Mouse (Mus musculus) hindbrain, embryonic 15.5 days (tissue): ENCODE results near the gene Tnfrsf1b. TPM values are rescaled to one million over a fixed set of nuclear protein-coding genes. Genes with fewer than 3 reads are reported as not detected.

Experiments
- ATAC-seq: fragments of 200-750 bp; cut with Nextera tagmentation; 2 replicates; pipeline ENCODE4 v1.8.0; 2017; ENCODE audit warnings: low read depth, moderate number of reproducible peaks, moderate TSS enrichment; ENCODE audit not compliant: low FRiP score
- H3K27ac ChIP-seq: fragments of 300-500 bp; sonication (generic); replicated peaks from 2 replicates; pipeline ENCODE4 v1.5.1; 2015; ENCODE audit warnings: mild to moderate bottlenecking, inconsistent platforms
- H3K27me3 ChIP-seq: fragments of 300-500 bp; sonication (generic); 2 replicates; pipeline ENCODE4 v1.6.1; 2015; ENCODE audit warnings: control low read depth, inconsistent platforms
- H3K36me3 ChIP-seq: fragments of 300-500 bp; sonication (generic); 2 replicates; pipeline ENCODE4 v1.6.1; 2015; ENCODE audit warnings: control low read depth, inconsistent platforms
- H3K4me1 ChIP-seq: fragments of 300-500 bp; sonication (generic); replicated peaks from 2 replicates; pipeline ENCODE4 v1.6.1; 2015; ENCODE audit warnings: control low read depth, inconsistent platforms
- H3K4me2 ChIP-seq: fragments of 300-500 bp; sonication (generic); 2 replicates; pipeline ENCODE4 v1.6.1; 2015; ENCODE audit warnings: moderate library complexity, mild to moderate bottlenecking, inconsistent platforms
- H3K4me3 ChIP-seq: fragments of 300-500 bp; sonication (generic); 2 replicates; pipeline ENCODE4 v1.5.1; 2015; ENCODE audit warnings: mild to moderate bottlenecking, inconsistent platforms
- H3K9ac ChIP-seq: fragments of 300-500 bp; sonication (generic); 2 replicates; pipeline ENCODE4 v1.6.1; 2015; ENCODE audit warnings: inconsistent platforms
- H3K9me3 ChIP-seq: fragments of 300-500 bp; sonication (generic); 2 replicates; pipeline ENCODE4 v1.6.1; 2016; ENCODE audit warnings: control low read depth, inconsistent platforms
- WGBS: fragments of 180-500 bp; shearing (Covaris S2); methylation state at CpG from one replicate; pipeline ENCODE4 v1.1.7; 2015; 5-methylcytosine and 5-hydroxymethylcytosine counted together
- polyA plus RNA-seq: library from polyadenylated mRNA; unstranded; fragments of >200 nt; fragmentation: Nextera tagmentation; extraction: Ambion mirVana; gene quantifications from 2 replicates; pipeline ENCODE4 v1.2.1, GENCODE M21; 2015

Tnfrsf1b gene
- polyA plus RNA-seq, 1 experiment from 2014 or later = 3.8 TPM

DNA sequence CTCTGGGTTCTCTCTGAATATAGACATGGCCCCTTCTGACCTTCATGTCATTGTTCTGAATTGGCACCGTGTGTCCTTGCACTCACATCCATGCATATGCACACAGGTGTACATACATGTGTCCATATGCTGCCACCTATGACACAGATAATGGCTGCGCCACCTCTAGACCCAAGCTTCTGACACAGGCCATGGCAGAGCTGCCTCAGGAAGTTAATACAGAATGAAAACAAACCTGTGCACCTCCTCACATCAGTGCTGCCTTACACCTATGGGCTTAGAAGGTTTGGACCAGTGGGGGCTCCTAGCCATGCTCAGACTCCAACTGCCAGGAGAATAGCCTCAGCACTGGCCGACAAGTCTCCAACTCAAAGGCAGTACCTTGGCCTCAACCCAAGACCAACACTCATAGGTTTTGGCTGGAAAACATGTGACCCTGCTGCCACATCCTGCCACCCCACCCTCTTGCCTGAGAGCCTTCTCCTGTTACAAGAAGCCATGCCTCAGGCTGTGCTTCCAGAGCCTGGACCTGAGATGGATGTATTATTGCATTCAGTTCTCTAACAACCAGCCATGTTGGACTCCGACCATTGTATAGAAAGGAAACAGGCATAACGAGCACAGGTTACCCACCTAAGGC, 17.0 kb downstream of the Tnfrsf1b start:
- Histone ChIP-seq H3K4me1 (no peaks in the 10 kb centered on the region), H3K9me3 (no peaks in the 10 kb centered on the region), H3K4me2 (no peak overlapping the region), H3K9ac (no peak overlapping the region), H3K27ac (no peak overlapping the region), H3K4me3 (no peak overlapping the region), H3K27me3 (no peaks in the 10 kb centered on the region), H3K36me3 (no peaks in the 10 kb centered on the region)
- WGBS = 92% methylated on average over 5 of the region's 5 CpGs
- ATAC-seq = no peak

DNA sequence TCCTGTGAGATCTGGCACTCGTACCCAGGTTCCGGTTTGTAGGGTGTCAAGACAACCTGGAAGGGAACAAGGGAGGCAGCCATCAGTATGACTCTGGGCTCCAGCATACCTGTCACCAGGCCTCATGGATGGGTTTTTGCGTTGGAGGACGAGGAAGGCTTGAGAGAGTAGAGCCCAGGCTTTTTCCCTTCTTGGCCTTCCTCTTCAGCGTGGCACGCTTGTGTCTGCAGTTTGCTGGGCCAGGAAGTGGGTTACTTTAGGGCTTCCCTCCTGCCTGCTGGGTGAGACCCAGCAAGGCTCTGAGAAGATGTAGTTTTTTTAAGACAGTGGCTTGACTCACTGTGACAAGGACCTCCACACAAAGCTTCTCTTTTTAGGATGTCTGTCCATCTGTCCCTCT, 17.6 kb downstream of the Tnfrsf1b start:
- no peak overlapping the region for H3K4me2 ChIP-seq
- no peak overlapping the region for H3K4me3 ChIP-seq
- H3K36me3 ChIP-seq = no peaks in the 10 kb centered on the region
- no peaks in the 10 kb centered on the region for H3K4me1 ChIP-seq
- no peak overlapping the region for H3K27ac ChIP-seq
- ATAC-seq = no peak
- no peaks in the 10 kb centered on the region for H3K27me3 ChIP-seq
- no peak overlapping the region for H3K9ac ChIP-seq
- no peaks in the 10 kb centered on the region for H3K9me3 ChIP-seq
- 96% methylated on average over 6 of the region's 6 CpGs for WGBS

DNA sequence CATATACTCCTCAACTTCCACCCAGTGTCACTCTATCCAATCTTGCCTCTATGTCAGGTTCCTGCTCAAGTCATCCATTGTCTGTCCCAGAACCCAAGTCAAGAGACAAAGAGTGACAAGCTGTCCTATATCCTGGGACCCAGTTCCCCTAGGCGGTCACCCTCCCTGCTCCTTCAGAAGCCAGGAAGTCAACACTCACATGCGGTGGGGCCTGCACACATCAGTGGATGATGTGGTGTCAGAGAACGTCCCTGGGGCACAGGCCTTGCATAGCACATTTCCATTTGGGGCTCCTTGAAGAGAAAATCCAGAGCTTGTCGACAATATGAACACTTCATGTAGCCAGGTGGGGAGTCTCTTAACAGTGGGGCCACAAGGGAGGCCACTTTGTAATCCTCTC, 22.1 kb downstream of the Tnfrsf1b start:
- no peaks in the 10 kb centered on the region for H3K4me1 ChIP-seq
- WGBS = 95% methylated on average over 4 of the region's 4 CpGs
- no peaks in the 10 kb centered on the region for H3K27me3 ChIP-seq
- no peak overlapping the region for H3K27ac ChIP-seq
- H3K9me3 ChIP-seq = no peaks in the 10 kb centered on the region
- no peak overlapping the region for H3K9ac ChIP-seq
- no peaks in the 10 kb centered on the region for H3K36me3 ChIP-seq
- H3K4me3 ChIP-seq = no peak overlapping the region
- ATAC-seq = no peak
- no peak overlapping the region for H3K4me2 ChIP-seq

DNA sequence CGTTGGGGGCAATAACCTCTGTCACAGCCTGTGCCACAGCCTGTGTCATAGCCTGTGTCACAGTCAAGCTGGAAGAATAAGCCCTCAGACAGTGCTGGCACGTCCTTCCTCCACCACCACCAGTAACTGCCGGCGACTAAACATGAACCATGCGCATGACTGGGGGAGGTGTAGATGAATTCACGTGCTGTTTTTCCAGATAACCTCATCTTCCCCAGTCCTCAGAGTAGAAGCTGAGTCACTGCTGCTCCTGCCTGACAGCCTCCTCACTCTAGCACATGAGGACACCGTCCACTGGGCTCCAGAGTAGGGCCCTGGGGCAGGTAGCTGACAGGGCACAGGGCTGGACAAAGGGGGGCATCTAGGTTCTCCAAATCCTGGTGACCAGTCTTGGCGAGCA, 24.6 kb downstream of the Tnfrsf1b start:
- no peak for ATAC-seq
- no peaks in the 10 kb centered on the region for H3K9me3 ChIP-seq
- no peak overlapping the region for H3K4me3 ChIP-seq
- WGBS = 90% methylated on average over 8 of the region's 8 CpGs
- H3K27ac ChIP-seq = no peak overlapping the region
- H3K4me1 ChIP-seq = no peaks in the 10 kb centered on the region
- H3K27me3 ChIP-seq = no peaks in the 10 kb centered on the region
- H3K4me2 ChIP-seq = no peak overlapping the region
- no peaks in the 10 kb centered on the region for H3K36me3 ChIP-seq
- no peak overlapping the region for H3K9ac ChIP-seq

DNA sequence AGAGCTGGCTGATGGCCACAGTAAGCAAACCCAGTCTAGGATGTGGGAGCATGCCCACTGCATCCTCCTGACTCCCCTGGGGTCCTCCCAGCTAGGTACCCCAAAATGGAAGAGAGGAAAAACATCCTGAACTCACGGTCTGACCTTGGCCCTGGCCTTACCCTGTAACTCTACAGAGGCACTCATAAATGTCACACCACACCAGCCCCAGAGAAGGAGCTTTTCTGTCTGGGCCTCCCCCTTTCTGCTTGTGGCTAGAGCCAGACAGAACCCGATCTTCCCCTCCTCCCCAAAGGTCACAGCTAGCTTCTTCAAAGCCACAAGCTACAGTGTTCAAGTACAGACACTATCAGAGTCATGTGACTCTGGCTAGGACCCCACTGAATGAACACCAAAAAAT, 25.3 kb downstream of the Tnfrsf1b start:
- H3K36me3 ChIP-seq = no peaks in the 10 kb centered on the region
- no peak overlapping the region for H3K27ac ChIP-seq
- WGBS = 83% methylated on average over 2 of the region's 2 CpGs

DNA sequence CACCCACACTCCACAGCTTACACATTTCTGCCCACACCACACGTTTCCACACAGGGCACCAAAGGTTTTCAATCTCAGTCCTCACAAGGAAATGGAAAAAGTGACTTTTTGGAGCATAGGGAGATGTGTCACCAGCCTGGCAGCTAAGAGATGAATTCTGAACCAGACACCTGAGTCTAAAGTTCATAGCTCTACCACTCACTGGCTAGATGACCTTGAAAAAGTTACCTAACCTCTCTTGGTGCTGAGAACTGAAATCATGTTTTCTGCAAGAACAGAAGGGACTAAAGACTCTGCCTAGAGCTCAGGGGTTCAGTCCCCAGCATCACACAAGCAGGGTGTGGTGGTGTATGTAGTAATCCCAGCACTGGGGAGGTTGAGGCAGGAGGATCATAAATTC, 26.7 kb downstream of the Tnfrsf1b start:
- H3K9ac ChIP-seq = no peak overlapping the region
- H3K4me2 ChIP-seq = no peak overlapping the region
- H3K4me1 ChIP-seq = peaks cover 2% of the 10 kb centered on the region
- H3K36me3 ChIP-seq = no peaks in the 10 kb centered on the region
- no peak overlapping the region for H3K27ac ChIP-seq
- no peaks in the 10 kb centered on the region for H3K9me3 ChIP-seq
- 78% methylated on average over 1 of the region's 1 CpGs for WGBS
- no peak overlapping the region for H3K4me3 ChIP-seq
- H3K27me3 ChIP-seq = no peaks in the 10 kb centered on the region
- no peak for ATAC-seq

More for the DNA sequence above, 25.3 kb downstream of the Tnfrsf1b start:
- H3K9me3 ChIP-seq = no peaks in the 10 kb centered on the region
- no peaks in the 10 kb centered on the region for H3K27me3 ChIP-seq
- H3K9ac ChIP-seq = no peak overlapping the region
- H3K4me3 ChIP-seq = no peak overlapping the region
- no peak overlapping the region for H3K4me2 ChIP-seq
- ATAC-seq = no peak
- no peaks in the 10 kb centered on the region for H3K4me1 ChIP-seq

DNA sequence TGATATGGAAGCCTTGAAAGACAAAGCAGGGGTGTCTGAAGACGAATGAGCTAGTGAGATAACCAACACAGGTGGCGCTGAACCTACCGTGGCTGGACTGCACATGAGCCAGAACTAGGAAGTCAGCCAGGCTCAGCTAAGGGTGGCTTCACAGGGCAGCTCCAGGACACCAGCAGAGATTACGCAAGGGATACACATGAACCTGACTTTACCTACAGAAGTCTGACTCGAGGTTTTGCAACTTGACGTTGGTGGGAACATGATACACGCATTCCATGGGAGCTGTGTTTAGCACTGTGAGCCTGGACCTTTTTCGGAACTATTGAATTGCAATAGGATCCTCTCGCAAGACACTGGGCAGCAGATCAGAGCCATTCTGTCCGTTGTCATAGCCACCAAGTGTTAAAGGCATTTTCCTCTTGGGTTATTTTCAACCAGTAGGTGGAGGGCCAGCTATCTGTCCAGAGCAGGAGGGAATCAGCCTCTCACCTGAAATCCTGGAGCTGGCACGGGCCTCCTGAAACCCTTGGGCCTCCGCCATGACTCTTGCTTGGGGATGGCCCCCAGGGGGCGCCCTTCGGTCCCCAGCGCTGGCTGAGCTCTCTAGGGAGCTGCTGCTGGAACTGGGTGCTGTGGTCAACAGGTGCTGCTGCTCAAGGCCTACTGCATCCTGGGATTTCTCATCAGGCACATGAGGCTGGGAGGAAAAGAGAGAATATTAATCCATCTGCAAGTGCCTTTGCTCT, 27.3 kb downstream of the Tnfrsf1b start:
- no peak overlapping the region for H3K9ac ChIP-seq
- no peaks in the 10 kb centered on the region for H3K9me3 ChIP-seq
- no peak overlapping the region for H3K4me3 ChIP-seq
- no peak overlapping the region for H3K27ac ChIP-seq
- peaks cover 7% of the 10 kb centered on the region for H3K4me1 ChIP-seq
- H3K4me2 ChIP-seq = no peak overlapping the region
- no peaks in the 10 kb centered on the region for H3K36me3 ChIP-seq
- no peaks in the 10 kb centered on the region for H3K27me3 ChIP-seq
- 69% methylated on average over 15 of the region's 15 CpGs for WGBS
- no peak for ATAC-seq

DNA sequence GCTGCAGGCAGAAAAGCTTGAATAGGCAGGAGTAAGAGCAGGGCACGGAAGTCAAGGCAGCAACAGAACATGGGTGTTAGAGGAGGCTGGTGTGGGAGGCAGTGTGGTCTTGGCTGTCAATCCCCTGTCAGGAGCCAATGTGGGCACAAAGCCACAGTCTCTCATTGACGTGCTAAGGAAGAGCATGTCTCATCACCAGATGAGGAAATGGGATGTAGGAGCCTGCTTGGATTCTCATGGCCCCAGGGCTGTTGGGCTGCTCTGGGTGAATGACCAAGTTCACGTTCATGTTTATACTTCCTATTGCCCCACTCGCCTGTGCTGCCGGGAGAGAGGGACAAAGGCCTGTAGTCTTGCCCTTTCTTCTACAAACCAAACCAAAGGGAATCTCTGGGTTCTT, 28.8 kb downstream of the Tnfrsf1b start:
- no peak overlapping the region for H3K4me2 ChIP-seq

DNA sequence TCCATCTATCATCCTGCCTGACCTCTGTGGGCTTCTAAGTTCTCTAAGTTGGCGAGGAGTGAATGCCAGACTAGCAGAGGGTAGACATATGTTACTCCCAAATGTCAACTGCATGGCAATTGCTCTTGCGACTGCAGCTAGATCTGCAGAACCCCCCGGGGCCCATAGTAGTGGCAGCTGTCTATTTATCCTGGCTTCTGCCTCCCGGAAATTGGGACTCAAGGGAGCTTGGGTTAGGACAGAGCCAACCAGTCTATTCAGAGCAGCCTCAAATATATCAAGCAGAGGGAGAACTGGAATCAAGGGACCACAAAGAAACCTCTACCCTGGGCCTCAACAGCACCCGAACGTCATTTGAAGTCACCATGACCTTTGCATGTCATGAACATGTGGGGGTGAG, 29.6 kb downstream of the Tnfrsf1b start:
- WGBS = 55% methylated on average over 6 of the region's 6 CpGs
- H3K4me2 ChIP-seq = no peak overlapping the region
- no peaks in the 10 kb centered on the region for H3K9me3 ChIP-seq
- no peaks in the 10 kb centered on the region for H3K36me3 ChIP-seq
- ATAC-seq = no peak
- H3K4me3 ChIP-seq = no peak overlapping the region
- peaks cover 11% of the 10 kb centered on the region for H3K4me1 ChIP-seq
- H3K27me3 ChIP-seq = no peaks in the 10 kb centered on the region
- H3K9ac ChIP-seq = no peak overlapping the region
- no peak overlapping the region for H3K27ac ChIP-seq

More for the DNA sequence above, 28.8 kb downstream of the Tnfrsf1b start:
- Histone ChIP-seq H3K27ac (no peak overlapping the region), H3K36me3 (no peaks in the 10 kb centered on the region), H3K4me3 (no peak overlapping the region), H3K9me3 (no peaks in the 10 kb centered on the region), H3K4me1 (peaks cover 11% of the 10 kb centered on the region), H3K27me3 (no peaks in the 10 kb centered on the region), H3K9ac (no peak overlapping the region)
- no peak for ATAC-seq
- 72% methylated on average over 5 of the region's 5 CpGs for WGBS

DNA sequence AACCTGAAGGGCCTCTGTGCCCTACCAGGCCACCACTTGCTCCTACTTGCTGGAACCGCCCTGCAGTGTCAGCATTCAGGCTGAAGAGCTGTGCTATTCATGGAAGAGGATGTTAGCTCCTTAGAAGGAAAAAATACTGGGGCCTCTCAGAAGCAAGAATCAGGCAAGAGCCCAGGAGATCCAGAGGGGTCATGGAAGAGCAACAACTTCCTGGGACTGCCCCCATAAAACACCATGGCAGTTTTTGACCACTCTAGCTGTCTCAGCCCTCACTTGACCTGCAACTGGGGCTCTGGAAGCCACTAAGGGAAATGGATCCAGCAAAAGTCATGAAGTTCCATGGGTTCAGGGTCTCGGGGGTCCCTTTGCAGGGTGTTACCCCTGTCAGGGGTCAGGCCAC, 31.3 kb downstream of the Tnfrsf1b start:
- Histone ChIP-seq H3K27me3 (no peaks in the 10 kb centered on the region), H3K4me3 (no peak overlapping the region), H3K27ac (no peak overlapping the region), H3K4me1 (peaks cover 11% of the 10 kb centered on the region), H3K9ac (no peak overlapping the region), H3K36me3 (no peaks in the 10 kb centered on the region), H3K4me2 (no peak overlapping the region), H3K9me3 (no peaks in the 10 kb centered on the region)
- no peak for ATAC-seq
- WGBS = 85% methylated on average over 2 of the region's 2 CpGs

DNA sequence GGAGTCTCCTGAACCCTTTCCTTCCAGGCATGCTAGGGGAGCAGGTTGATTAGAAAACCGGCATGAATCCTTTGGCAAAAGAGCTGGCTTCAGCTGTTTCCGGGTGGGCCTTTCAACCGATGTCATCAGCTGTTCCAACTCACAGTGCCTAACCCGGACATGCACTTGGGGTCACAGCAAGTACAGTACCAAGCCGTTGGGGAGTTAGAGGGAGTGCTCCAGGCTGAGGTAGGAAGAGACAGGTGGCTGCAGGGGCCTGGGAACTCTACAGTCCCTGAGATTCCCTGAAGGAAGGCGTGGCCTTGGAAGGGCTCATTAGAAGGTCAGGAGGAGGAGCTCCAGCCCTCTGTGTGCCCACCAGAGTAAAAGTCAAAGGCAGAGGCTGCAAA, 31.9 kb downstream of the Tnfrsf1b start:
- WGBS = 40% methylated on average over 6 of the region's 6 CpGs

DNA sequence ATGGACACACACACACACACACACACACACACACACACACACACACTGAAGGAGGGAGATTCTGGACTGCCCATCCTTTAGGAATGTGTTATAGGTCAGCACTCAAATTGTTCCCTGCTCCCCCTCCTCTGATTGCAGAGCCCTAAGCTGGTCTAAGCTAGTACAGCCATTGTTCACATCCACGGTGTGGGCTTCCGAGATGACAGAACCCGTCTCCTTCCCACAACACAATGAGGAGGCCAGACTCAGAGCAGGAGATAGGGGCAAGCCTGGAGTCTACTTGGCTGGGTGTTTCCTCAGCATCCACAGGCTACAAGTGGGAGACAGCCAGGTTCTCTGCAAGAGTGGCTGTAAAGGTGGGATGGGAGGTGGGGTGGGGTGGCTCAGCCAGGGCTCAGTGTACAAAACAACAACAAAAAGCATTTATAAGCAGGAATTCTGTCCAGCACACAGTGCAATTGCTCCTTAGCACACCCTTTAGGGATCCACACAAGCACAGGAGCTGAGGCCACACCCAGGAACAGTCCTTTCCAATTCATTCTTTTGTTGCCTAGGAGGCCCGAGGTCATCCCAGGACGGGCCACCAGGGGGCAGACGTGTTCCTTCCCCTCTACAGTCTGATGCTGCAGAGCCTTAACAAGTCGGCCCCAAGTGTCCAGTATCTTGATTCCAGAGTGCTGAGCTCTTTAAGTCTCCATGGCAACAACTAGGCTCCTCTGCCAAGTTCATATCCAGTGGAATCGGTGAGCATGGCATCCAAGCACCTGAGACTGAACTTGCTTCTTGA, 32.5 kb downstream of the Tnfrsf1b start:
- no peaks in the 10 kb centered on the region for H3K27me3 ChIP-seq
- H3K9ac ChIP-seq = no peak overlapping the region
- WGBS = 32% methylated on average over 8 of the region's 8 CpGs
- H3K36me3 ChIP-seq = no peaks in the 10 kb centered on the region
- H3K4me2 ChIP-seq = no peak overlapping the region
- H3K4me1 ChIP-seq = peaks cover 11% of the 10 kb centered on the region
- H3K9me3 ChIP-seq = no peaks in the 10 kb centered on the region
- H3K27ac ChIP-seq = peak overlapping the region; percentile 67
- no peak overlapping the region for H3K4me3 ChIP-seq
- ATAC-seq = peak; percentile 88

More for the DNA sequence above, 31.9 kb downstream of the Tnfrsf1b start:
- H3K9me3 ChIP-seq = no peaks in the 10 kb centered on the region
- ATAC-seq = peak; percentile 59
- 0 out of 2 replicates have a peak overlapping the region, but pooled peaks have one; percentile 38 for H3K27ac ChIP-seq
- H3K4me2 ChIP-seq = no peak overlapping the region
- H3K4me1 ChIP-seq = peaks cover 11% of the 10 kb centered on the region
- H3K27me3 ChIP-seq = no peaks in the 10 kb centered on the region
- no peaks in the 10 kb centered on the region for H3K36me3 ChIP-seq
- H3K4me3 ChIP-seq = no peak overlapping the region
- no peak overlapping the region for H3K9ac ChIP-seq
